Mouse (Mus musculus) layer of hippocampus, adult 8-10 months (tissue): ENCODE results near the gene Mpped2. TPM values are rescaled to one million over a fixed set of nuclear protein-coding genes. Genes with fewer than 3 reads are reported as not detected.

ENCODE experiments used
- DNase-seq, 2 experiments: peaks; one replicate each; pipeline ENCODE4 v3.0.0; 2022; ENCODE audit warnings: low spot score in 2 of 2
- total RNA-seq, 4 experiments: library from RNA; stranded (reverse); gene quantifications; 2 replicates each; pipeline ENCODE4 v1.2.4; 2022

The Mpped2 gene
- total RNA-seq, 4 experiments from 2014 or later, result 31.3 to 42.6 (median 36.7) TPM

DNA sequence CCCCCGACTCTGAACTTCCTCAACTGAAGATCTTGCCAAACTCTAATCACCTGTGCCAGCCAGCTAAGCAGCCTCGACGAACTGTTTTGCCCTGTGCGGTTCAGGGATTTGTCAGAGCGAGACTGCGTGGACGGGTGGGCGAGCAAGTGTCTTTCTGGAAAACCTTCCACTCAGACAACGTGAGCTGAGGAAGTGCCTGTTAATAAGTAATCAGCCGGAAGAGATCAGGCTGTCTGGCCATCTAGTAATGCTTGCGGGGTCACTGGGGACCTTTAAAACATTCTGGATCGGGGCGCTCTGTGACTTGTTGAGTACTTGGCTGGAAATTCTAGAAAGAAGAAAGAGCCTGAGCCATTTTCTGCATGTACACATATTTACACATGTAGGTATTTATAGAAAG lies 162.1 kb downstream of the Mpped2 start:
- no peak for DNase-seq

DNA sequence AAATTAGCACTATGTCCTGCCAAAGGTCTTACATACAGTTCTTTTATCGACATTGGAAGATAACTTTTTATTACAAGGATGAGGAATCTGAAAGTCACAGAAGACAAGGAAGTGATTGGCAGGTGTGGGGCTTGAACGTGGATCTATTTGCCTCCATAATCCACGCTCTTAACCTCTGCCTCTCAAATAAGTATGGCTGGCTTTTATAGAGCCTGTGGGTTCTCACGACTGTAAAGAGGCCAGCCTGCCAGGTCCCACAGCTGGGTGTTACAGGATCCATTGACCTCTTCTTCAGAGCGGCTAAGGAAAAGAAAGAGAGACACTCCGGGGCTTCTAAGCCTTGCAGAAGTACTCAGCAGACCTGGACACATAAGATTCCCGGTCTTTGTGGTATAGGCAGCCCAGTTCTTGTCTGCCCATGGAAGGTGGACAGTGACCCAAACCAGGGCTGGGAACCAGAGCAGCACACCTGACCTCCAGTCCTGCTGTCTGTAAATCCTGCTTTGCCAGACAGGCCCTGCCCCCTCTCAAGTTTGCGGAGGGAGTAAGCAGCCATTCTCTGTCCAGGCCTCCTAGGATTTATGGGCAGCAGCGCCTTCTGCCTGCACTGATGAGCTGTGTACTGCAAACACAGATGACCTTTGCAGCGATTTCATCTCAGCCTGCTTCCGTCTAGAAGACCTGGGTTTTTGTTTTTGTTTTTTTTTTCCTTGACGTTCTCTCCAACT lies 162.7 kb downstream of the Mpped2 start:
- DNase-seq, result no peak

DNA sequence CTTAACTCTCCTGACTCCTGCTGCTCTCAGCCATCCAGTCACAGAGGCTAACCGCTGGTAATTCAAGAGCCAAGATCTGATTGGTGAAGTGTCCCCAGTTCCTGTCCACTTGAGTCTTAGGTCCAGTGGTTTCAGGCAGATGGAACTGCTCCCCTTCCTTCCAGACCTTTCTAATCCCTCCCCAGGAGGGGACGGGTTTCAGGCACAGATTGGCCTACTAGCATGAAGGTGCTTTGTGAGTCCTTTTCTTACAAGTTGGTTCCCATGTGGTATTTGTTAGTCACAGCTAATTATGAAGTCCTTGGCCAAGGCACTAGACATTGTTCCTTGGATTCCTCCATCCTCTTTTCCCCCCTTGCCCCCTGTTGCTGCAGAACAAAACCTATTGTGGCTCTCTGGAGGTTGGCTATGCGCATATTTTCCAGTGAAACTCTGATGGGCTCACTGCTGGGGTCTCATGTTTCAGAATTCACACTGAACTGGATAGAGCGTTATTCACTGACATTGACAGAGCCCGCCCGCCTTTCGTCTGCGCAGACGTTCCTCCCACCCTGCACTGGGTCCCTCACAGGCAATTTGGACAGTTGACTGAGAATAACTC lies 163.4 kb downstream of the Mpped2 start:
- DNase-seq, result no peak

DNA sequence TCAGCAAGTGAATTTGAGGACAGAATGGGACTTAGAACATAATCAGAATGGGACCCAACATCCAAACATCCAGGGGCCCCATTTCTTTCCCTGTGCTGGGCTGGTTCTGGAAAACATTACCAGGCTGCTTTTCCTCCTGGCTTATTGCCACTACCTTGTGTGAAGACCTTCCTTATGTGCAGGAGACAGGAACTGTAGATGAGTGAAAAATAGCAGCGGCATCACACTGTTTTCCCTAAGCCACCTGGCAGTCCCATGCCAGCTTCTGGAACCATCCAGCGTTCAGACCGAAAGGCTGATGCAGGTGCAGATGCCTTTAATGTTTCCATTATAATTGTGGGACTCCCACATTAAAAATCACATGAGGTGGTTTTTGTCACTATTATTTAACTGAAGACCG lies 164.2 kb downstream of the Mpped2 start:
- no peak for DNase-seq

DNA sequence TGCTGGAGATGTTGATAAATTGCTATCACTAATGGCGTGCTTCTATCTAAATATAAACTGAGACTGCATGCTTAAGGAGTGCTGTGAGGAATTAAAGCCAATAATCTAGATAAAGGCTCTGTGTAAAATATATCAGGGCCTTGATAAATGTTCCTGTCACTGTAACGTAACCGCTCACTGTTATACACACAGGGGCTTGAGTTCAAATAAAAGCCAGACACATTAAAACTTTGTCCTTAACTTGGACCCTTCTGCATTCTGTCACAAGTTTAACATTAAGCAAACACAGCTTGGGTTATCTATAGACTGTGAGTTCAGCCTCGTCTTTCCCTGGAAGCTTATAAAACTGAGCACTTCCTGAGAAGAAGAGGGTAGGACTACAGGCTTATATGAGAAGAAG lies 164.6 kb downstream of the Mpped2 start:
- no peak for DNase-seq

DNA sequence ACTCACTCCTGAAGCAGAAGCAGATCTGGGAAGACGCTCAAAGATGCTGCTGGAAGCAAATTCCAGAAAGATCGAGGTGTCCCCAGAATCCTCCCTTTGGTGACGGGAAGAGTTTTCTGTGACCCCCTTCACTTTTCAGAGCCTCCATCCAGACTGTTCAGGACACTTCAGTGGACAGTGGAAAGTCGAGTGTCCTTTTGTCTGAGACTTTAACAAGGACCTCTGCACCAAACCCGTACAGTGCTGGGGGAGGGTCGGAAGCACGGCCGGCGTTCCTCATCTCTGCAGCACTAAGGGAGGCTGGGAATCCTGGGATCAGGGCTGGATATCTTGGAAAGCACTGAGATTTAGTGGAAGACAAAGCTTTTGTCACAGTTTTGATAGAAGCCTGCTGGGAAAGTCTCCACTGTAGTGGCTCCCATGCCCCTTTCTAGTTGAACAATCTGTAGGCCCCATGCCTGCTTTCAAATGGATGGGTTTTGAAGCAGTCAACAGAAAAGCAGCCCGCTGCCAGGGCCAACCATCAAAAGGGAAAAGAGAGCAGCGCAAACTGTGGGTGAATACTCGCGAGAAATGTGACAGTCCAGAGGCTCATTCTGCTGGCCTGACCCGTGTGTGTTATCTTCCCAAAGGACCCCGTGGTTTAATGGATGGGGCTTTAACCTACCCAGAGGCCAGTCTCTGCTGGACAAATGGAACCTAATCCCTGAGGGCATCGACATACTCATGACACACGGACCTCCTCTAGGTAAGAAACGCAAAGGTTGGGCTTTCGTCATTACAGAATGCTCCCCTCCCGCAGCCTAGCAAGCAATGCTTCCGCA lies 168.0 kb downstream of the Mpped2 start:
- DNase-seq, result no peak

DNA sequence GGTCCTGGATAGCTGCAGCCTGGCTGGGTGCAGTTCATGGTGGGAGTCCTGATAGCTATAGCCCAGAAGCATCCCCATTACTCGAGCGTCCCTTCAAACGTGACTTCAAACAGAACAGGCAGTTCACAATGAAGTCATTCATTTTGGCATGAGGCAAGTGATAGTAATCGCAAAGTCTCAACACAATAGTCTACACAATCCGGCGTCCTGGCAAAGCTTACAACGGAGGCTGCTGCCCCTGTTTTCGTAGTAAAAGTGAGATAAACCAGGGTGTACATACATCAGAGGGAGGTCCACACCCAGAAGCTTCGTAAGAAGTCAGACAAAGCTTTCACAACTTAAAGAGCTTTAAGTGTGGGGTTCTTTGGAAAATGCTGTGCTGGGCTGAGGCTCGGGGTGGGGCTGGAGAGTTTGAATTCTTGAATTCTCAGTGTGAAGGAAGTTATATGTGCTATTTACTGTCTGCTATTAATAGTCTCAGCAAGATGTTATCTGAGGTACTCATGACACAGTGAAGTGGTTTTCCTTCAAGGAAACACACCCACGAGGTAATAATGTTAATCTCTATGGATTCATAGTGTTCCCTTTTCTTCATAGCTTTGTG lies 170.1 kb downstream of the Mpped2 start:
- no peak for DNase-seq

DNA sequence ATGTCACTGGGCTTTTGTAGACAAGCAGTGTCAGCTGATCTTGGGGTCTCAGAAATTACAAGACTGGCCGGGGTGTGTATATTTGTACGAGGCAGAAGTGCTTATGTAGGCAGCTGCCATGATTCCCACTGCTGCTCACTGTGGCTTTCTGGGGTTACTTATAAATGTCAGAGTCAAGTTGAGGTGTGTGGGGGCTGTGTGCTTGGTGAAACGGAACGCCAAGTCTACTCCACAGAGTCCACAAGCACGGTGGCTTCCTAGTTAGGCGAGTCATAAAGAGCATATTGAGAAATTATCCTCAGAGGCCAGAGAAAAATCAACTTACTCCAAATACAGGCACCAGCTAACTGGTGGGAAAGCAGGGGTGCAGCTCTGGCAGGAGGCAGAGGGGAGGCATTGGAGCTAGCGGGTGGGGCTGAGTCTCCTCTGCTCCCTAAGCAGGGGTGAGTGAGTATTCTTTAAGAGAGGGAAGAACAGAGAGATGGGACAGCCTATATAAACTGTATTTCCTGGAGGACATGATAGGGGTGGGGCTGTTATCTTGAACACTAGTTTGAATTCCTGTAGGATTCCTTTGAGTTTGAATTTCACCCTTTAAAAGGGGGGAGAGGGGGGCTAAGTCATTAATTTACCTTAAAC lies 172.2 kb downstream of the Mpped2 start:
- DNase-seq, result no peak

DNA sequence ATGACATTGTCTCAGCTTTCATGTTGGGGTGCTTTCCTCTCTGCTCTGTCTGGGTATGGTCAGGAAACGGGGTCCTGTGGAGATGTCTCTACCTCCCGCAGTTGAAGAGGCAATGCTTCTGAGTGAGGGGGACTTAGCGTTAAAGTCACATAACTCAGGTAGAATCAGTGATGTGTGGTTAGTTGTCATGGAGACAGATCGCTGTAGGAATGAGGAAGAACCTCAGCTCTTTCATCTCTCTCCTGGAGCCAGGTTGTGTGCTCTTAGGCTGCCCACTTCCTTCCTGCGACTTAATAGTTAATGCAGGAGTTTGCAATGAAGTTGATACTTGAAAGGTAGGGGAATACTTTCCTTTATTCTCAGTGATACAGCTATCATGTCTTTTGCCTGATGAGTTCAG lies 173.2 kb downstream of the Mpped2 start:
- no peak for DNase-seq

DNA sequence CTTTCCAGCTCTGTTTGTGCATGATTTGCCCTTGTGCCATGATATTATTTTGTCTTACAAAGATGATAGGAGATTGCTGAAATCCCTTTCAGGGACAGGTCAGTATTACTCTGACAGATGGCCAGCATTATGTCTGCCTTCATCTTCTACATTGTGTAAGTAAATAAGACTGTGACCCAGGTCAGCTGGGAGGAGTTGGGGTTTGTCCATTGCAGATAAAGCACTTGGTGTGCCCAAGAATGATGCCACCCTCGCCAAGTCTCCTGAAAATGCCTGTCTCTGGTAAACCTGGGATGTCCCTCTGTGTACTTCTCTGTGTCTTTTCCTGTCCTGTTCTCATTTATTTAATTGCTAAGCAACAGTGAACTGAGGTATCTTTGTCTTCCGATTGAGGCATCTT lies 177.8 kb downstream of the Mpped2 start:
- DNase-seq, result no peak

DNA sequence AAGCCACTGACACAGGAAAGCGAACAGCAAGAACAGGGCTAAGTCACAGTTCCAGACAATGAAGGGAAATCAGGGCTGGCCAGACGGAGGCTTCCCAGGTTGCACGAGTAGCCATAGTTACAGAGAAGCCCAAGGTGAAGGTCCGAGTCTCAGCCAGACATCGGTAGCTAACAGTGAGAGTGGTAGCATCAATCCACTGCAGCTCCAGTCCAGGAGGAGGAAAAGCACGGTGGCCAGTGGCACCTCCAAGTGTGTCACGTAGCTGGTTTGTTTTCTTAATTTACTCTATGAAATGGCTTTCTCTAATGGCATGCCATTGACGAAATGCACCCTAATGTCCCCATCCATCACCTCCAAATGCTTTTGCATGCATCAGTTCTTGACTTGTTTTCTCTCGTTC lies 180.1 kb downstream of the Mpped2 start:
- DNase-seq, result no peak

DNA sequence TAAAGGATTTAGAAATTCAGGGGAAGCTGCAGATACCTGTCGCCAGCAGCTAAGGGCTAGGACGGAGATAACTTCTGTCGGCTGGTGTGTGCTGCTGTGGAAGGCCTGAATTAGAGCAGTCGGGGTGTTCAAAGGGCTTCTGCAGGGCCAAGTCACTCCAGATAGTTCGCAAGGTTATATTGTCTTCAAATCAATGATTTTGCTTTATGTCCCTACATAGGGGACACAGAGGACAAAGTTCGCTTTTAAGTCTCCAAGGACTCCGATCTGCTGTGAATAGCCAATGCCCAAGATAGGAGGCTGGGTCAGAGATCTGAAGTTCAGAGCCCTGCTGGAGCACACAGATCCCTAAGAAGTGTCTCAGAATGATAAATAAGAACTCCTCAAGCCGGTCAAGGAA lies 190.3 kb downstream of the Mpped2 start:
- DNase-seq, result no peak

DNA sequence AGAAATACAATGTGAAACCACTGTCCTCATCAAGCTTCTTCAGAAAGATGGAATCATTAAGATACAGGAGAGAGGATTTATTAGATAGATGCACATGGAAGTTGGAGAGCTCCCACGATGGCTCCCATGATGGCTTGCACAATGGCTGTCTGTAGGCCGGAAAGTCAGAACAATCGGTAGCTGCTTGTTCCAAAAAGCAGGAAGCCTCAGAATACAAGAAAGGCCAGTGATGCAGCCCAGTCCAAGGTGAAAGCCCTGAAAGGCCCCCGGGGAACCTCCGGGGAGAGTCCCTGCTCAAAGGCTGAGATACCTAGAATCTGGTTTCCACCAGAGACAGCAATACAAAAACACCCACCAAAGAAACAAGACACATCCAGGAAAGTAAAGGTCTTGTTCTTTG lies 195.1 kb downstream of the Mpped2 start:
- no peak for DNase-seq

DNA sequence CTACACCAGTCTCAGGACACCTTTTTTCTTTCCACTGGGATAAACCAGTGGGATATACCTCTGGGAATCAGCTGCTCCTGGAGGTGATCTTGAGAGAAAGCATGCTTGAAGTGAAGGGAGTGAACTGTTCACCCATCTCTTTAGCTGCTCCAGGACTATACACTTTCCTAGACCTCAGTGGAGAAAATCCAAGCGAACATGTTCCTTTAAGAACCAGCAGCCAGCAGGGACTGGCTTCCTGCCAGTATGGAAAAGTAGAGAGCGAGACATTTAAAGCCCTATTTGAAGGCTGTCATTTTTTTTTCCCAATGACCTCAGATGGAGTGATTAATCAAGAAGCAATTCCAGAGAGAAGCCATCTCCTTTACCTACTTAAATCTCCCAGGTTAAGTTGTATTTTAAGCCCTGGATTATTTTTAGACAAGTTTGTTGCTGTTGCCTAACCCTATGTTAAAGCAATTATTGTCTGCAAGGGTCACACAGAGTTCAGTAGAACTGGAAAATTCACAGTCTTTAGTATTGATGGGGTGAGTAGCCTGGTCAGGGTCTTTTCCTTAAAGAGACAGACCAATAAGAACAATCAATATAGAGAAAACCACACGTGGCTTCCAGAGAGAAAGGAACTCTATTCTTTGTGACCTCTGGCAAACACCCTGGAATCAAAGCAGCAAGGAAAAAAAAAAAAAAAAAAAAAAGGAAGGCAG lies 196.4 kb downstream of the Mpped2 start:
- no peak for DNase-seq

DNA sequence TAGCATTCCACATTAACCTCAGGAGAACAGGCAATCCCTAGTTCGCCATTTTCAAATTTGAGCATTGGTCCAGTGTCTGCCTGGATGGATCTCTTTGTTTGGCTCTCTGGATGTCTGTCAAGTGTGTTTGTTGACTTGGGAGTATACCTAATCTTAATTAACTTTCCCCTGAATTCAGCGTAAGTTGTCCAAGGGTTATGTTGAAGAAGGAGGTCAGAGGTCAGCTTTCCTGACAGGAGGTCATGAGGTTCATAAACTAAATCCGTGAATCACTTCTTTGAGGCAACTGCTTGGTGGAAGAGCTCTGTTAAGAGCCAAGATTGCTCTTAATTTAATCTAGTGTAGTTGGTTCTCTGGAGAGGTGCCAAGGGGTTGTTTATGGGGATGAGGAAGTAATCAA lies 200.3 kb downstream of the Mpped2 start:
- no peak for DNase-seq

DNA sequence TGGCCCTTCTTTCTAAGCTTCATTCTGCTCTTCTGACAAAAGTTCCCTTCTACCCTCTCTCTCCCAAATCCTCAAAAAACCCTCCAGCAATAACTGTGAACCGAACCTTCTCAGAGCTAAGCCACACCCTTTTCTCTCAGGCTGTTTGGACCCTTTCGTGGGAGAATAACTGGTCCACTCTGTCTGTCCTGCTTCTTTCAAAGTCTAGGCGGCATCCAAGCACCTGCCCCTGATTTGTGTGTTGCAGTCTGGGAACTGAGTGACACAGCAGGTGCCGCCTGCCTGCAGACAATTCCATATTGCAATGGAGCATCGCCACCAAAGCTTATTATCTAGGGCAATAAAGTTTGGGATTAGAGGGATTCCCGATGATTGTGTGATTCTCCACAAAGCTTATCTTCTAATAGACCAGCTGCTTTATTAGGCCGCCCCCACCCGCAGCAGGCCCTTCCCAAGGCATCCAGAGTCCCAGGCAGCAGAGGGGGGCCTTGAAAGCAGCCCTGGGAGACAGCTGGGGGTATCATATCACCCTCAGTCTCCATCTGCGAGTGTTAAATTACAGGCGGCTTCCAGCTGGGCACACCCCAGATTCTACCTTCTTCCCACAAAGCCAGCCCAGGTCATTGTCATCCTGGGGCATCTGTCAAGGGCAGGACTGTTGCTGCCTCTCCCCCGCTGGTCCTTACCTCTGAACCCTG lies 202.4 kb downstream of the Mpped2 start:
- no peak for DNase-seq

DNA sequence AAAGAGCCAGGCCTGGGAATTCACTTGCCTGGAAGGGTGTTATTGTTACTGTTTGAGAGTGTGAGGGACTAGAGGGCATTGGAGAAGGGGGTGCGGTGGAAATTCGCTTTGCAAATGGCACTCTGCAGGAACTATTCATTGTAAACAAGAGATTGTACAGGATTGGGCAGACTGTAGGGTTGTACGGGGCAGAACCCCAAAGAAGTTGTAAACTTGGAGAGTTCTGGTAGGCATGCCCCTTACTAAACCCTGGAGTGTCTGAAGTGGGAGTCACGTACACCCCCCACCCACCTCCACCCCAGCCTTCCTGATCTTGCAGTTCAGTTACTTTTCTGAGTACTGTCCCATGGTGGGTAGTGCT lies 202.9 kb downstream of the Mpped2 start:
- DNase-seq, result no peak

DNA sequence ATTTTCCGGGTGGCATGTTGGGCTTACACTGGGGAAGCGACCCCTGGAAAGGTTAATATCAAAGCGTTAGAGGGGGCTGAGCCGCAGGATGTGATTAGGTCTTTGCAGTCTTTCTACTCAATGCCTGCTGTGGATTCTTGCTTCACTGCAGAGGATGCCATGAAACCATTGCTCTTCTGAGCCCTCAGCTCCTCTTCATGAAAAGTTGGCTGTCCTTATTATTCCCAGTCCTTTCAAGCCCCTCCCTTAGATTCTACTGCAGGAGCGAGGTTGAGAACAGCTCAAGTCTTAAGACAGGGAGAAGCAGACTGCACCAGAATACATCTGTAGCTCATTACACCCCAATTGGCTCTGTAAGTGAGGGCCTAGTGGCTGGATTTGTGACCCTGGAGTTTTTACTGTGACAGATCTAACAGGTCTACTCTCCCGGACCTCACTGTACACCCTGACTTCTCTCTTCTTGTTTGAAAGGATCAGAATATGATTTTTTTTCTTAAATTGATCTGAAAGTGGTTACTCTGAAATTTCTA lies 218.9 kb downstream of the Mpped2 start:
- no peak for DNase-seq
